Comparison of ENCODE assay signal across 22 mouse cellular contexts in genomic region chr9:103523008-103523407, GRCm38 (mm10). TPM values are rescaled to one million over a fixed set of nuclear protein-coding genes. Genes with fewer than 3 reads are reported as not detected.
DNase-seq lines count a peak whose midpoint lies in the region; ATAC-seq lines count a peak whose summit lies in the region.
"Had no signal": no experiment of that assay in that cellular context is flagged by ENCODE, and none has a peak within 500 bp of the region (broad histone marks: within the 10 kb centered on the region; RNA-seq: fewer than 3 reads in every experiment).

No protein-coding gene starts in this region.

- 15% methylated on average over 6 of the region's 6 CpGs for whole genome bisulfite sequencing in kidney, embryonic 15.5 days
- 25% methylated on average over 6 of the region's 6 CpGs for WGBS in neural tube, embryonic 12.5 days
- 16% methylated on average over 6 of the region's 6 CpGs for WGBS in neural tube, embryonic 15.5 days
- 14% methylated on average over 6 of the region's 6 CpGs for WGBS in limb, embryonic 10.5 days

- ATAC-seq in kidney, embryonic 15.5 days (replicated peaks; ENCODE audit: low FRiP score), result peak; percentile 50
- 0 out of 2 replicates have a peak, but pooled peaks have one; percentile 15 for ATAC-seq in neural tube, embryonic 12.5 days (ENCODE audit: low FRiP score, low read depth)
- no peak for ATAC-seq in neural tube, embryonic 15.5 days (ENCODE audit: low FRiP score)
- ATAC-seq: midbrain, embryonic 13.5 days had no signal

- peaks cover 27% of the 10 kb centered on the region for H3K4me1 ChIP-seq in kidney, embryonic 15.5 days
- peaks cover 29% of the 10 kb centered on the region for H3K4me1 ChIP-seq in neural tube, embryonic 12.5 days
- peaks cover 33% of the 10 kb centered on the region for H3K4me1 ChIP-seq in neural tube, embryonic 15.5 days
- H3K4me1 ChIP-seq in limb, embryonic 10.5 days, result peaks cover 39% of the 10 kb centered on the region

- no peak for DNase-seq in kidney, postnatal 36 days
- no peak for DNase-seq in limb, embryonic 10.5 days (ENCODE audit: low spot score)
- no peak for DNase-seq in layer of hippocampus, adult 18-20 months (ENCODE audit: low spot score in 2 of 2)
- DNase-seq in frontal cortex, postnatal 36 days (ENCODE audit: low spot score in 2 of 2), result no peak
- DNase-seq: cerebellum, adult 18-20 months; cerebellum, postnatal 36 days; gastrocnemius, postnatal 14 days; heart, adult 18-20 months; heart, postnatal 4 days; kidney, postnatal 25 days; thymus, adult 2 months had no signal

- no peak overlapping the region for H3K4me3 ChIP-seq in kidney, embryonic 15.5 days (replicated peaks)
- H3K4me3 ChIP-seq in neural tube, embryonic 12.5 days, result no peak overlapping the region
- H3K4me3 ChIP-seq in neural tube, embryonic 15.5 days (replicated peaks), result no peak overlapping the region
- H3K4me3 ChIP-seq in limb, embryonic 10.5 days, result no peak overlapping the region
- H3K4me3 ChIP-seq: embryonic facial prominence, embryonic 12.5 days; erythroblast, embryonic 14.5 days; heart, embryonic 15.5 days; midbrain, embryonic 13.5 days; stomach, embryonic 15.5 days had no signal

- no peak overlapping the region for H3K27ac ChIP-seq in kidney, embryonic 15.5 days
- H3K27ac ChIP-seq in neural tube, embryonic 12.5 days, result no peak overlapping the region
- no peak overlapping the region for H3K27ac ChIP-seq in neural tube, embryonic 15.5 days (replicated peaks)
- H3K27ac ChIP-seq in limb, embryonic 10.5 days, result peak overlapping the region; percentile 36; the same call in 1 of the 2 replicates
- H3K27ac ChIP-seq: embryonic facial prominence, embryonic 12.5 days; heart, embryonic 15.5 days; liver, embryonic 14.5 days; stomach, embryonic 15.5 days had no signal

- no peaks in the 10 kb centered on the region for H3K36me3 ChIP-seq in kidney, embryonic 15.5 days
- no peaks in the 10 kb centered on the region for H3K36me3 ChIP-seq in neural tube, embryonic 12.5 days
- no peaks in the 10 kb centered on the region for H3K36me3 ChIP-seq in neural tube, embryonic 15.5 days
- H3K36me3 ChIP-seq in limb, embryonic 10.5 days, result no peaks in the 10 kb centered on the region
- H3K36me3 ChIP-seq: embryonic facial prominence, embryonic 12.5 days; heart, embryonic 15.5 days; midbrain, embryonic 13.5 days; stomach, embryonic 15.5 days had no signal

- H3K9ac ChIP-seq in kidney, embryonic 15.5 days, result no peak overlapping the region
- H3K9ac ChIP-seq in neural tube, embryonic 12.5 days, result no peak overlapping the region
- H3K9ac ChIP-seq in neural tube, embryonic 15.5 days (replicated peaks), result no peak overlapping the region
- H3K9ac ChIP-seq: embryonic facial prominence, embryonic 12.5 days; heart, embryonic 15.5 days; liver, embryonic 14.5 days; midbrain, embryonic 13.5 days; stomach, embryonic 15.5 days had no signal

- H3K27me3 ChIP-seq in kidney, embryonic 15.5 days, result no peaks in the 10 kb centered on the region
- no peaks in the 10 kb centered on the region for H3K27me3 ChIP-seq in neural tube, embryonic 12.5 days (replicated peaks)
- H3K27me3 ChIP-seq in neural tube, embryonic 15.5 days (replicated peaks), result no peaks in the 10 kb centered on the region
- no peaks in the 10 kb centered on the region for H3K27me3 ChIP-seq in limb, embryonic 10.5 days (ENCODE audit: low read depth, poor library complexity, severe bottlenecking)
- H3K27me3 ChIP-seq: embryonic facial prominence, embryonic 12.5 days; heart, embryonic 15.5 days; stomach, embryonic 15.5 days had no signal

- H3K9me3 ChIP-seq in kidney, embryonic 15.5 days (replicated peaks), result peaks cover 4% of the 10 kb centered on the region; the same call in 1 of the 2 replicates
- peaks cover 4% of the 10 kb centered on the region for H3K9me3 ChIP-seq in neural tube, embryonic 12.5 days
- no peaks in the 10 kb centered on the region for H3K9me3 ChIP-seq in neural tube, embryonic 15.5 days (replicated peaks)
- H3K9me3 ChIP-seq in limb, embryonic 10.5 days (replicated peaks), result no peaks in the 10 kb centered on the region
- H3K9me3 ChIP-seq: embryonic facial prominence, embryonic 12.5 days; heart, embryonic 15.5 days; stomach, embryonic 15.5 days had no signal

- no peak overlapping the region for H3K4me2 ChIP-seq in kidney, embryonic 15.5 days
- H3K4me2 ChIP-seq in neural tube, embryonic 12.5 days (replicated peaks), result no peak overlapping the region
- H3K4me2 ChIP-seq in neural tube, embryonic 15.5 days, result no peak overlapping the region
- H3K4me2 ChIP-seq: embryonic facial prominence, embryonic 12.5 days; heart, embryonic 15.5 days; midbrain, embryonic 13.5 days; stomach, embryonic 15.5 days had no signal

RNA-seq across cellular contexts. Expression of gene Bfsp2, which starts 42.8 kb away (rescaled TPM):
- 0.27 and 0.37 TPM in 2 replicates for polyA plus RNA-seq in kidney, embryonic 15.5 days (2015; fragmentation: Nextera tagmentation; extraction: Ambion mirVana)
- 0.62 and 0.83 TPM in 2 replicates for polyA plus RNA-seq in neural tube, embryonic 12.5 days (2016; fragmentation: Nextera tagmentation; extraction: Ambion mirVana)
- 2.5 and 2.7 TPM in 2 replicates for polyA plus RNA-seq in neural tube, embryonic 15.5 days (2015; fragmentation: Nextera tagmentation; extraction: Ambion mirVana)
- polyA plus RNA-seq in limb, embryonic 10.5 days (2016; fragmentation: Nextera tagmentation; extraction: Ambion mirVana), result 0.23 and 1.0 TPM in 2 replicates
- 1 to 10 TPM; 3.8 to 5.9 TPM for total RNA-seq in layer of hippocampus, adult 18-20 months (2021)
- total RNA-seq: adrenal gland, adult 18-20 months; adrenal gland, postnatal 4 days had no signal
